Mouse (Mus musculus) embryonic facial prominence, embryonic 11.5 days (tissue): ENCODE data around the gene A930017K11Rik. TPM values are rescaled to one million over a fixed set of nuclear protein-coding genes. Genes with fewer than 3 reads are reported as not detected.

ENCODE experiments used
- ATAC-seq: fragments of 200-750 bp; cut with Nextera tagmentation; replicated peaks from 2 replicates; pipeline ENCODE4 v1.8.0; 2017; ENCODE audit warnings: low read depth; ENCODE audit not compliant: insufficient number of reproducible peaks, low FRiP score, low TSS enrichment
- DNase-seq: peaks from one replicate; pipeline ENCODE4 v3.0.0-alpha.2; 2015; ENCODE audit warnings: low spot score
- H3K27ac ChIP-seq: fragments of 300-500 bp; sonication (generic); replicated peaks from 2 replicates; pipeline ENCODE4 v1.5.1; 2014; ENCODE audit warnings: mild to moderate bottlenecking, low read depth, low read length, control low read depth
- H3K27me3 ChIP-seq: fragments of 300-500 bp; sonication (generic); 2 replicates; pipeline ENCODE4 v1.6.1; 2014; ENCODE audit warnings: mild to moderate bottlenecking, low read length, moderate library complexity, mixed read lengths; ENCODE audit not compliant: control insufficient read depth, insufficient read depth
- H3K36me3 ChIP-seq: fragments of 300-500 bp; sonication (generic); replicated peaks from 2 replicates; pipeline ENCODE4 v1.6.1; 2014; ENCODE audit warnings: low read depth, mild to moderate bottlenecking, low read length, moderate library complexity, mixed read lengths; ENCODE audit not compliant: control insufficient read depth, insufficient read depth
- H3K4me1 ChIP-seq: fragments of 300-500 bp; sonication (generic); 2 replicates; pipeline ENCODE4 v1.6.1; 2014; ENCODE audit warnings: low read length, mixed read lengths; ENCODE audit not compliant: control insufficient read depth, insufficient read depth
- H3K4me2 ChIP-seq: fragments of 300-500 bp; sonication (generic); 2 replicates; pipeline ENCODE4 v1.6.1; 2014; ENCODE audit warnings: low read depth, mild to moderate bottlenecking, control low read depth, low read length, moderate library complexity
- H3K4me3 ChIP-seq: fragments of 300-500 bp; sonication (generic); 2 replicates; pipeline ENCODE4 v1.5.1; 2014; ENCODE audit warnings: low read depth, low read length, control low read depth
- H3K9ac ChIP-seq: fragments of 300-500 bp; sonication (generic); replicated peaks from 2 replicates; pipeline ENCODE4 v1.6.1; 2014; ENCODE audit warnings: mild to moderate bottlenecking, control low read depth, low read length
- H3K9me3 ChIP-seq: fragments of 300-500 bp; sonication (generic); replicated peaks from 2 replicates; pipeline ENCODE4 v1.6.1; 2016; ENCODE audit warnings: mild to moderate bottlenecking, low read length, inconsistent platforms, mixed read lengths; ENCODE audit not compliant: control insufficient read depth
- WGBS: fragments of 180-500 bp; shearing (Covaris S2); extraction: QIAGEN DNeasy Blood & Tissue Kit; methylation state at CpG from one replicate; pipeline ENCODE4 v1.1.7; 2014; 5-methylcytosine and 5-hydroxymethylcytosine counted together
- polyA plus RNA-seq: library from polyadenylated mRNA; unstranded; fragments of >200 nt; fragmentation: Nextera tagmentation; extraction: Ambion mirVana; gene quantifications from 2 replicates; pipeline ENCODE4 v1.2.1, GENCODE M21; 2014

Gene A930017K11Rik
- polyA plus RNA-seq, 1 experiment from 2014 or later, result 0.49 TPM

DNA sequence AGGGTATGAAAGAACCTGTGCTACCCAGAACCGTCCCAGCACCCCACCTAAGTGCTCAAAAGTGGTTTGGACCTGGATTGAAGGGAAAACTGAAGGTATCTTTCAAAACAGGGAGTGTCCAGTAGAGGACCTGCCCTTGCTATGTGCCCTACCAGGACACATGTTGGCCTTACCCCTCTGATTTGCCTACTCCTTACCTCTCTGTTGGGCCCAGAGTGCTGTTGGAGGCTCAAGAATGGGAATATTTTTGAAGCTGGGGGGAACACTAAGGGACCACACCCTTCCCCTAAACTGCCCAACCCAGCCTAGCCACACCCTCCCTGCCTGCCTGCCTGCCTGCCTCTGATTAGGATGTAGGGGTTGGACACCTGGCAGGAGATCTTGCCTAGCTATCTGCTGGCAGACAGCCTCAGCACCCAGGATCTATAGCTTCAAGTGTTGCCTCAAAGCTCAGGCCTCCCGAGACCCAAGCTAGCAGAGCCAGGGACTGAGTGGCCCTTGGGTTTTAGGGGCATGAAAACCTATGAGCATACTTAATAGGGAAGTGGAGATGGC is 9.7 kb downstream of the A930017K11Rik start:
- DNase-seq, result no peak
- no peak for ATAC-seq
- no peaks in the 10 kb centered on the region for H3K36me3 ChIP-seq
- no peak overlapping the region for H3K4me2 ChIP-seq
- H3K27ac ChIP-seq, result no peak overlapping the region
- H3K27me3 ChIP-seq, result no peaks in the 10 kb centered on the region
- no peaks in the 10 kb centered on the region; the same call in 1 of the 2 replicates for H3K4me1 ChIP-seq
- H3K4me3 ChIP-seq, result peak overlapping the region; percentile 70; the same call in 1 of the 2 replicates
- peak overlapping the region; percentile 19 for H3K9ac ChIP-seq
- 77% methylated on average over 2 of the region's 2 CpGs for WGBS
- no peaks in the 10 kb centered on the region for H3K9me3 ChIP-seq

DNA sequence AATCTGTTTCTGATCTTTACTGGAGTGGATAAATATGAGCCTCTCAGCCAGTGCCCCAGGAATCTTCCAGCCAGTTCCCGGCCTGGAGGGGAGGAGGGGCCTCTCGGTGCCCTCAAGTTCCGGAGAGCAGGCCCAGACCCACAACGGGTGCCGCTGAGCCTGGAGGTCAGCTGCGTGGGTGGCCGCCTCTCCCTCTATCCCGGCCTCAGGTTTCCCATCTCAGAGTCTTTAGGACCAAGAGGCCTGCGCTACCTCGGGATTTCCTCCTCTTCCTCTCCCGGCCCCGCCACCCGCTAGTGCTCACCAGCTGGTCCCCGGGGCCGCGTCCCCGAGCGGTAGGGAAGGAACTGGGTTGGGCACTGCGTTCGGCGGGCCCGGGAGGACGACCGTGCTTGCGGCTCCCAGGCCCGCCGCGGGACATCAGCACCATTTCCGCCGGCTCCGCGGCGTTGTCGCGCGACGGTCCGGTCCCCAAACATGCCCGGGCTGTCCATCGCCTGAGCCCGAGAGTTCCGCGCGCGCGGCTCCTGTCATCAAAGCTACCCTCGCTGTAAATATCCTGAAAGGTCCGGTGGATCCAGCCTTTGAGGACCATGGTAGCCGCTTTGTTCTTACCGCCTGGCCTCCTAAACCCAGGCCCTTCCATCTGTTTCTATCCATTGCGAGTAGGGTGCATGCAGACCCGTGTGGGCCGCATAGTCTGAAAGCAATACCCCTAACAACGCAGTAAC is 10.7 kb downstream of the A930017K11Rik start:
- no peaks in the 10 kb centered on the region for H3K27me3 ChIP-seq
- no peaks in the 10 kb centered on the region for H3K9me3 ChIP-seq
- H3K4me3 ChIP-seq, result peak overlapping the region; percentile 70
- peak overlapping the region; percentile 93 for H3K9ac ChIP-seq
- H3K36me3 ChIP-seq, result no peaks in the 10 kb centered on the region; the same call in 1 of the 2 replicates
- peak overlapping the region; percentile 55 for H3K4me2 ChIP-seq
- ATAC-seq, result peak; percentile 40; the same call in 1 of the 2 replicates
- no peaks in the 10 kb centered on the region; the same call in 1 of the 2 replicates for H3K4me1 ChIP-seq
- peak overlapping the region; percentile 87 for H3K27ac ChIP-seq
- peak; percentile 76 for DNase-seq
- 4% methylated on average over 53 of the region's 54 CpGs for WGBS

DNA sequence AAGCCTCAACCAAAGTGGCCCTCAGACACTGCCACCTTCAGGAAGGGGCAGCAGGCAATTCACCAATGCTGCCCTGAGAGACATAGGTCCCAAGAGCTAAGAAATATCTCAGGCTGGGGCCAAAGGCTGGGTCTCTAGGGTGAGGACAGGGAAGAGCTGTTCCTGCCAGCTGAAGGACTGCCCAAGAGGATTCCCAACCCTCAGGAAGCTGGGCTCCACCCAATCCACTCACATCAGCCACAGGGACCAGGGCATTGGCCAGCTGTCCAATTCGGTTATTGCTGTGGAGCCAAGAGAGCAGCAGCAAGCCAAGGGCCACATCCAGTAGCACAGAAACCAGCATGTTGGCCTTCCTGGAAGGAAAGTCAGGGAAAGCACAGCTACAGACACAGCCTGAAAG is 17.8 kb downstream of the A930017K11Rik start:
- no peak for ATAC-seq
- no peak overlapping the region for H3K9ac ChIP-seq
- peaks cover 10% of the 10 kb centered on the region for H3K36me3 ChIP-seq
- no peak overlapping the region for H3K4me3 ChIP-seq
- H3K27me3 ChIP-seq, result no peaks in the 10 kb centered on the region
- 100% methylated on average over 1 of the region's 1 CpGs for WGBS
- no peak for DNase-seq
- H3K4me1 ChIP-seq, result no peaks in the 10 kb centered on the region
- H3K4me2 ChIP-seq, result no peak overlapping the region
- no peaks in the 10 kb centered on the region for H3K9me3 ChIP-seq
- no peak overlapping the region for H3K27ac ChIP-seq

DNA sequence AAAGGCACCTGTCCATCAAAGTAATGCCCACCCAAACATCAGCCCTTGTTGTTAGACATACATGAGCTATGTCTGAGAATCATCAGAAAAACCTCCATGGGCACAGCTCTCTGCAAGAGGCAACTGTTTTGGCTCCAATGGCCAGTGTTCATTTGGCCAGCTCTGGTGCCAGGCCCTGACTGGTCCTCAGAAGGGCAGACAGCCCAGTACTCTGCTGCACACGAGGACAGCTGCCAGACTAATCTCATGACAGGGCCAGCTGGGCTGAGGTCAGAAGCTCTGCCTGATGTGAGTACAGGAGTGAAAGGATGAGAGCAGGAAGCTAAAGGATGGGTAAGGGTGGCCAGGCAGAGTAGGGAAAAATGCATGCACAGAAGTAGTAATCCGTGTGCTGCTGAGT is 27.0 kb downstream of the A930017K11Rik start:
- ATAC-seq (no peak), DNase-seq (no peak)
- H3K9ac ChIP-seq, result no peak overlapping the region
- no peaks in the 10 kb centered on the region for H3K4me1 ChIP-seq
- H3K4me3 ChIP-seq, result no peak overlapping the region
- WGBS, result 74% methylated on average over 2 of the region's 2 CpGs
- no peaks in the 10 kb centered on the region for H3K27me3 ChIP-seq
- no peak overlapping the region for H3K4me2 ChIP-seq
- H3K9me3 ChIP-seq, result no peaks in the 10 kb centered on the region
- no peak overlapping the region for H3K27ac ChIP-seq
- peaks cover 5% of the 10 kb centered on the region for H3K36me3 ChIP-seq

DNA sequence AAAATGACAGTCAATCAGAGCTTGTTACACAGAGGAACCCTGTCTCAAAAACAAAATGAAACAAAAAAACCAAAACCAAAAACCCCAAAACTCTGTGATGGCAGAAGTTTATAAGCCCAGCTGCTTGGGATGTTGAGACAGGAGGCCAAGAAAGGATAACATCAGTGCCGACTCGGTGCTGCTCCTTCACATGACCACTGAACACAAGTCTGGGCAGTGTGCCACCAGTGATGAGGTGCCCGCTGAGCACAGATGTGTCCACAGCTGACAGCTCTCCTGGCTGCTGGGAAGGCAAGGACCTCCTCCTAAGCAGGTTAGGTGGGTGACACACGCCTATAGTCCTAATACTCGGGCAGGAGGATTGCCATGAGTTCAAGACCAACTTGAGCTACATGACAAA is 30.2 kb downstream of the A930017K11Rik start:
- Histone ChIP-seq H3K27me3 (no peaks in the 10 kb centered on the region), H3K9me3 (no peaks in the 10 kb centered on the region), H3K27ac (no peak overlapping the region), H3K4me1 (peaks cover 4% of the 10 kb centered on the region), H3K36me3 (no peaks in the 10 kb centered on the region; the same call in 1 of the 2 replicates), H3K9ac (no peak overlapping the region), H3K4me3 (no peak overlapping the region), H3K4me2 (no peak overlapping the region)
- DNase-seq (no peak), ATAC-seq (no peak)
- WGBS, result 89% methylated on average over 5 of the region's 5 CpGs

DNA sequence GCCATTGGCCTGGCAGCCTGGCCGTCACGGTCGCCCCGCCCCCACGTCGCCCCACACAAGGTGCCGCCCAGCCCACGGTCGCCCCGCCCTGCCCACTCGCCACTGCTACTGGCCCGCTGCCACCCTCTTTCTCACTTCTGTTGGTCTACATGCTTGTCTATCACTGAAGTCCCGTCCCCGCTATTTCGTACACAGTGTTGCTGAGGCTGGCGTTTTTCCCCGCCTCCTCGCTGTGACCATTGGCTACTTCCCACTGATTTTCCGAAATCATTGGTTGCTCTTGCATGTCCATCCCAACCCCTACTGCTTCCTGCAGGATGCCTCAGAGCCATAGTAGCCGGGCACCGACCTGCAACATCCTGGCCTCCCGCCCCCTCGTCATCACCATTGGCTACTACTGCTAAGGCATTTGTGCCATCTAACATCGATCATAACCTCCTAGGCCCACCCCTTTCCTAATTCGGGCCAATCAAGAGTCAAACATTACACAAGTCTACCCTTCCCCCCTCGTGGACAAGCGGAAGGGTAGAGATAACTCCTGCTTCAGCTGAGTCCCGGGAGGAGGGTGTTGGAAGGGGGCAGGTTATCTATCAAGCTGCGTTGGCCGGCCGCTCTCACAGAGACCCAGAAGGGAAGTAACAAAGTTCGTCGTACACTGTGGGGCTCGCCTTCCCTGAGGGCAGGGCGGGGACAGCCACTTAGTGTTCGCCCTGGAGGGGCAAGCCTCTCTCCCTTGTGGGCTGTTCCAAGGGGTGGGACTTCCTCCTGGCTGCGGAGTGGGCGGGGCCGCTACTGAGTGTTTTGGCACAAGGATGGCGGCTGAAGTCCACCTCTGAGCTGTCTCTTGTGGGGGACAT is 32.4 kb downstream of the A930017K11Rik start:
- ATAC-seq (peak; percentile 99), DNase-seq (peak; percentile 99)
- Histone ChIP-seq H3K9ac (peak overlapping the region; percentile 81), H3K4me2 (peak overlapping the region; percentile 43), H3K36me3 (no peaks in the 10 kb centered on the region; the same call in 1 of the 2 replicates), H3K27me3 (no peaks in the 10 kb centered on the region), H3K9me3 (no peaks in the 10 kb centered on the region), H3K4me3 (peak overlapping the region; percentile 99), H3K4me1 (peaks cover 4% of the 10 kb centered on the region), H3K27ac (peak overlapping the region; percentile 59)
- WGBS, result under 1% methylated on average over 40 of the region's 40 CpGs

DNA sequence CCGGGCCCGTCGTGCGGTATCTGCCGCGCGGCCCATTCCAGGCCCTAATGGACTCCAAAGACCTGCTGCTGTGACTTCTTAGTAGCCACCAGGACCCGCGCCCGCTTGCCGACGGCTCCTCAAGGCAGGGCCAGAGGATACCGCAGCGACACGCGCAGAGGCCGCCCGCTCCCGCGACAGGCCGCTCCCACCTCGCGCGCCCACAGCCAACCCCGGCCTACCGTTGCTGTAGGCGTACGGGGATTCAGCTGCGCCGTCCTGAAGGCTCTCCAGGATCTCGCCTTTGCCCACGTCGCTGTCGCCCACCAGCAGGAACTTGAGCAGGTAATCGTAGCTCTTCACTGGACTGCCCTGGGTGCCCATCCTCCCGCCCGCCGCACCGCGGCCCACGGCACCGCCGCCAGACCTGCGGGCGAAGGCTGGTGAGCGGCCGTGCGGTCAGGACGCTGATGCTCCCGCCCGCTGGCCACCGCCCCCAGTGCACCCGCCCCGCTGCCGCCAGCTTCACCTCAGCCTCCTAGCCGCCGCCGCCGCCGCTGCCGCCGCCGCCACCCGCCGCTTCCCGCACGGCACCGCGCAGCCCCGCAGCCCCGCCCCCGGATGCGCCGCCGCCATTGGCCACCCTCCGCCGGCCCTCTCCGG is 33.1 kb downstream of the A930017K11Rik start, which contains the start of gene Rab40c:
Gene Rab40c (minus strand): TSS at position 584 of the 642 bp plus-strand sequence.
- Histone ChIP-seq H3K27me3 (no peaks in the 10 kb centered on the region), H3K4me1 (peaks cover 4% of the 10 kb centered on the region), H3K4me2 (peak within 1 kb of the TSS; percentile 85), H3K9me3 (no peaks in the 10 kb centered on the region), H3K36me3 (no peaks in the 10 kb centered on the region; the same call in 1 of the 2 replicates), H3K9ac (peak within 1 kb of the TSS; percentile 81), H3K4me3 (peak within 1 kb of the TSS; percentile 99), H3K27ac (peak within 1 kb of the TSS; percentile 59)
- under 1% methylated on average over 64 of the region's 78 CpGs for WGBS
- DNase-seq (peak; percentile 41), ATAC-seq (no peak)
